Mouse (Mus musculus): ENCODE measurements around the gene Trim45. TPM values are rescaled to one million over a fixed set of nuclear protein-coding genes. Genes with fewer than 3 reads are reported as not detected.

Gene Trim45
- polyA plus RNA-seq, 1 experiment from 2014 or later, result 0.59 TPM

DNA sequence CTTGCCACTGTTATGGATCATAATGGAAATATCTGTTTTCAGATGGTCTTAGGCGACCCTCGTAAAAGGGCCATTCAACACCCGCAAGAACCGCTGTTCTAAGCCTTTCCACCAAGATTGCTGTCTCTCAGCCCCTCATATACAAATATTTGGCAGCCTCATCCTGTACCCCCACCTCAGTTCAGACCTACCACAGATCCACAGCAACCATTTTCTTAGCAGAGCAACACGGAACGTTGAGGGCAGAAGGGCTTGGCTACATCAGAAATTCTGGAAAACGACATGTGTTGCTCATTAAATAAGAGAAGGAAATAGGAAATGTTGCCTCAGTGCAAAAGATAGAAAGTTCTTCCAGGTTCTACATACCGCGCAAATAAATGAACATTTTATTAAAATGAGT, 11.0 kb upstream of the Trim45 start:
- ATAC-seq, result no peak
- H3K9me3 ChIP-seq (ENCODE audit: low read length), result no peaks in the 10 kb centered on the region
- no peaks in the 10 kb centered on the region for H3K27me3 ChIP-seq (ENCODE audit: insufficient read depth, low read length)
- DNase-seq, result no peak
- WGBS (ENCODE audit: insufficient replicate concordance), result 73% methylated on average over 9 of the region's 9 CpGs
- no peaks in the 10 kb centered on the region for H3K36me3 ChIP-seq (replicated peaks; ENCODE audit: insufficient read depth, low read length)
- H3K4me2 ChIP-seq (ENCODE audit: low read depth, low read length), result no peak overlapping the region
- H3K27ac ChIP-seq (ENCODE audit: low read depth), result no peak overlapping the region
- no peaks in the 10 kb centered on the region for H3K4me1 ChIP-seq (ENCODE audit: insufficient read depth)
- no peak overlapping the region for H3K4me3 ChIP-seq (ENCODE audit: low read depth, low read length)
- H3K9ac ChIP-seq (replicated peaks), result no peak overlapping the region
- no peak for TF ChIP-seq CTCF (IDR thresholded peaks at IDR 0.05; ENCODE audit: low read depth)
- TF ChIP-seq EP300 (IDR thresholded peaks at IDR 0.05; ENCODE audit: low read depth), result no peak

DNA sequence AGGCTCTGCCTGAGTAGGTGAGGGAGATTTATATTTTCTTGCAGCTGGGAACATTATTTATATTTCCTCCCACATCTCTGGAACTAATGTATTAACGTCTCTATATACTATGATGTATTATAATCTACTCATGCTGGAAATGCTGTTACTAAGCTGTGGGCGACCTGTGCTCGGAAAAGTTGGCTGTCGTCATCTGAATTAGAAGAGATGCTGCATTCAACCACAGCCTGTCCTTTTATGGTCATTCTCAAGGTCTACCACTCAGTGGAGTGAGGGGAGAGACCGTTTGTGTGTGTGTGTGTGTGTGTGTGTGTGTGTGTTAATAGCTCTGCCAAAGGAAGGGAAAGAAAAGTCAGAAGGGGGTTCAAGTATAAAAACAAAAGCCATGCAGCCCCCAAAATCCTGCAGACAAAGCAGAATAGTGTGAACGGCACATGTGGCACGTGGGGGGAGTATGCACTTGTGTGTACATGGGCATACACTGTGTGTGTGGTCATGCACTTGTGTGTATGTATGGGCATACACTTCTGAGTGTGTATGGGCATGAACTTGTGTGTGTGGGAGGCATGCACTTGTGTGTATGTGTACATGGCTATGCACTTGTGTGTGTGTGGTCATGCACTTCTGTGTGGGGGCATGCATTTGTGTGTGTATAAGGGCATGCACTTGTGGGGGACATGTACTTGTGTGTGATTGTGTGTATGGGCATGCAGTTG, 10.3 kb upstream of the Trim45 start:
- DNase-seq (no peak), ATAC-seq (no peak)
- Histone ChIP-seq H3K4me1 (ENCODE audit: insufficient read depth) (no peaks in the 10 kb centered on the region), H3K9me3 (ENCODE audit: low read length) (no peaks in the 10 kb centered on the region), H3K27me3 (ENCODE audit: insufficient read depth, low read length) (no peaks in the 10 kb centered on the region), H3K4me2 (ENCODE audit: low read depth, low read length) (no peak overlapping the region), H3K9ac (replicated peaks) (no peak overlapping the region), H3K27ac (ENCODE audit: low read depth) (no peak overlapping the region), H3K4me3 (ENCODE audit: low read depth, low read length) (no peak overlapping the region), H3K36me3 (replicated peaks; ENCODE audit: insufficient read depth, low read length) (no peaks in the 10 kb centered on the region)
- 68% methylated on average over 7 of the region's 7 CpGs for WGBS (ENCODE audit: insufficient replicate concordance)
- TF ChIP-seq CTCF (IDR thresholded peaks at IDR 0.05; ENCODE audit: low read depth), result no peak

- no peaks in the 10 kb centered on the region for H3K36me3 ChIP-seq (replicated peaks; ENCODE audit: insufficient read depth, low read length)
- peaks cover 4% of the 10 kb centered on the region; the same call in 1 of the 2 replicates for H3K4me1 ChIP-seq (ENCODE audit: insufficient read depth)
- TF ChIP-seq CTCF (IDR thresholded peaks at IDR 0.05; ENCODE audit: low read depth) (peak; percentile 70), EP300 (IDR thresholded peaks at IDR 0.05; ENCODE audit: low read depth) (no peak)
- no peak for DNase-seq
- 10% methylated on average over 7 of the region's 7 CpGs for WGBS (ENCODE audit: insufficient replicate concordance)
- H3K4me2 ChIP-seq (ENCODE audit: low read depth, low read length), result no peak overlapping the region
- H3K27ac ChIP-seq (ENCODE audit: low read depth), result no peak overlapping the region
- no peak for ATAC-seq
- no peak overlapping the region for H3K4me3 ChIP-seq (ENCODE audit: low read depth, low read length)
- no peaks in the 10 kb centered on the region for H3K9me3 ChIP-seq (ENCODE audit: low read length)
- no peak overlapping the region for H3K9ac ChIP-seq (replicated peaks)
- H3K27me3 ChIP-seq (ENCODE audit: insufficient read depth, low read length), result no peaks in the 10 kb centered on the region
Measured at GRCm38 (mm10) chr3:100916844-100917243, 5.2 kb upstream of the Trim45 start.

DNA sequence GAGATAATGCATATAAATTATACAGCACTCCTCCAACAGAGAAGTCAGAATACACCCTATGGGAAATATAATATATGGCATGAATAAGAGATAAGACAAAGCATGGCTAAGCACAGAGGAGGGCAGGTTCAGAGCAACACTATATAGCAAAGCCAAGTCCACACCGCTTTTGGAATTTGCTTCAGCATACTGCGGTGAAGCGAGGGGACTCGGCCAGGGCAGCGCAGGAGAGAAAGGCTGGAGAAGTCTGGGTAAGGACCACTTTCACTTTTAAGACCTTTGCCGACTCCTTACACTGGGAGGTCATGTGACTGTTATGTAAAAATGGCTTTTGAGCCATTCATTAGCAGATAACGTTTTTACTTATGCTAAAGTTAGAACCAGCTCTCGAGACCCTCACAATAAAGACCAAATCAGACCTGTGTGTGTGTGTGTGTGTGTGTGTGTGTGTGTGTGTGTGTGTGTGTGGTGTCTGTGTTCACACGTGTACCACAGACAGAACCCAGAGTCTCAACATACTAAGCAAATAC, 1.3 kb upstream of the Trim45 start:
- WGBS (ENCODE audit: insufficient replicate concordance), result 63% methylated on average over 9 of the region's 9 CpGs

GRCm38 (mm10) chr3:100922506-100923375, 739 bp downstream of the Trim45 start:
- TF ChIP-seq EP300 (IDR thresholded peaks at IDR 0.05; ENCODE audit: low read depth), result no peak
- TF ChIP-seq CTCF (IDR thresholded peaks at IDR 0.05; ENCODE audit: low read depth), result no peak
- Histone ChIP-seq H3K27me3 (ENCODE audit: insufficient read depth, low read length) (no peaks in the 10 kb centered on the region), H3K9me3 (ENCODE audit: low read length) (no peaks in the 10 kb centered on the region), H3K4me2 (ENCODE audit: low read depth, low read length) (peak overlapping the region; percentile 86), H3K4me3 (ENCODE audit: low read depth, low read length) (peak overlapping the region; percentile 63), H3K9ac (replicated peaks) (peak overlapping the region; percentile 66), H3K27ac (ENCODE audit: low read depth) (no peak overlapping the region), H3K36me3 (replicated peaks; ENCODE audit: insufficient read depth, low read length) (no peaks in the 10 kb centered on the region), H3K4me1 (ENCODE audit: insufficient read depth) (peaks cover 10% of the 10 kb centered on the region)
- ATAC-seq, result peak; percentile 33
- 34% methylated on average over 24 of the region's 28 CpGs for WGBS (ENCODE audit: insufficient replicate concordance)
- no peak for DNase-seq

More for the DNA sequence above, 1.3 kb upstream of the Trim45 start:
- peak overlapping the region; percentile 86 for H3K4me2 ChIP-seq (ENCODE audit: low read depth, low read length)
- no peak overlapping the region for H3K9ac ChIP-seq (replicated peaks)
- no peaks in the 10 kb centered on the region for H3K27me3 ChIP-seq (ENCODE audit: insufficient read depth, low read length)
- no peaks in the 10 kb centered on the region for H3K36me3 ChIP-seq (replicated peaks; ENCODE audit: insufficient read depth, low read length)
- no peak overlapping the region for H3K27ac ChIP-seq (ENCODE audit: low read depth)
- peaks cover 10% of the 10 kb centered on the region for H3K4me1 ChIP-seq (ENCODE audit: insufficient read depth)
- ATAC-seq (no peak), DNase-seq (no peak)
- H3K9me3 ChIP-seq (ENCODE audit: low read length), result no peaks in the 10 kb centered on the region
- TF ChIP-seq CTCF (IDR thresholded peaks at IDR 0.05; ENCODE audit: low read depth), result no peak
- no peak for TF ChIP-seq EP300 (IDR thresholded peaks at IDR 0.05; ENCODE audit: low read depth)
- H3K4me3 ChIP-seq (ENCODE audit: low read depth, low read length), result peak overlapping the region; percentile 11; the same call in 1 of the 2 replicates

GRCm38 (mm10) chr3:100924065-100924732, 2.2 kb downstream of the Trim45 start:
- Histone ChIP-seq H3K9me3 (ENCODE audit: low read length) (no peaks in the 10 kb centered on the region), H3K4me2 (ENCODE audit: low read depth, low read length) (no peak overlapping the region), H3K27me3 (ENCODE audit: insufficient read depth, low read length) (no peaks in the 10 kb centered on the region), H3K4me3 (ENCODE audit: low read depth, low read length) (no peak overlapping the region), H3K36me3 (replicated peaks; ENCODE audit: insufficient read depth, low read length) (no peaks in the 10 kb centered on the region), H3K27ac (ENCODE audit: low read depth) (no peak overlapping the region), H3K9ac (replicated peaks) (no peak overlapping the region), H3K4me1 (ENCODE audit: insufficient read depth) (peaks cover 10% of the 10 kb centered on the region)
- TF ChIP-seq EP300 (IDR thresholded peaks at IDR 0.05; ENCODE audit: low read depth) (no peak), CTCF (IDR thresholded peaks at IDR 0.05; ENCODE audit: low read depth) (no peak)
- ATAC-seq (no peak), DNase-seq (no peak)
- WGBS (ENCODE audit: insufficient replicate concordance), result 66% methylated on average over 6 of the region's 6 CpGs

Data from liver, postnatal 0 days (tissue).